Mouse (Mus musculus) heart, adult 2 months (tissue): ENCODE results near the gene Psph.

Experiments
- CTCF ChIP-seq: fragments of 200-600 bp; IDR thresholded peaks from 2 replicates; pipeline ENCODE4 v1.8.1; 2022; ENCODE audit warnings: antibody characterized with exemption, mild to moderate bottlenecking, moderate library complexity
- EP300 ChIP-seq: fragments of 200-500 bp; IDR thresholded peaks from 2 replicates; pipeline ENCODE4 v1.6.1; 2011; ENCODE audit warnings: low read depth, low read length, control low read depth; ENCODE audit not compliant: insufficient read depth
- POLR2A ChIP-seq: fragments of 200-500 bp; IDR thresholded peaks from 2 replicates; pipeline ENCODE4 v1.6.1; 2011; ENCODE audit warnings: mild to moderate bottlenecking, low read depth, low read length, control low read depth; ENCODE audit not compliant: insufficient read depth

- TF ChIP-seq CTCF (no peak), POLR2A (peak; percentile 69), EP300 (0 out of 2 replicates have a peak, but pooled peaks have one; percentile 59)
Observed at GRCm38 (mm10) chr5:129724834-129725773, 62.1 kb downstream of the Psph start, which contains the start of gene Nipsnap2.
